Comparison of ENCODE assay signal across 8 mouse cellular contexts in genomic region chr2:170185137-170185837, GRCm38 (mm10). TPM values are rescaled to one million over a fixed set of nuclear protein-coding genes. Genes with fewer than 3 reads are reported as not detected.
DNase-seq lines count a peak whose midpoint lies in the region; ATAC-seq and TF ChIP-seq lines count a peak whose summit lies in the region.

No protein-coding gene starts in this region.

- intact Hi-C loops in gastrocnemius, adult 2 months (cut with DNase I): no loop called here

- H3K27ac ChIP-seq in gastrocnemius, adult 2 months: peak overlapping the region; percentile 80
- no peak overlapping the region for H3K27ac ChIP-seq in forebrain, embryonic 16.5 days (ENCODE audit: low read length)
- H3K27ac ChIP-seq in macrophage: peak overlapping the region; percentile 94

- H3K27me3 ChIP-seq in forebrain, embryonic 16.5 days (replicated peaks; ENCODE audit: control insufficient read depth, insufficient read depth, low read length): no peaks in the 10 kb centered on the region

- WGBS in forebrain, embryonic 16.5 days: 76% methylated on average over 4 of the region's 4 CpGs
- WGBS in macrophage (ENCODE audit: missing documents): 45% methylated on average over 4 of the region's 4 CpGs

- no peaks in the 10 kb centered on the region for H3K9me3 ChIP-seq in forebrain, embryonic 16.5 days (ENCODE audit: control insufficient read depth, low read length)

- H3K9ac ChIP-seq in forebrain, embryonic 16.5 days (replicated peaks; ENCODE audit: low read depth, low read length): no peak overlapping the region; the same call in 1 of the 2 replicates

- ATAC-seq in CD4-positive, CD25-positive, alpha-beta regulatory T cell, adult 4 months: peak; percentile 27
- ATAC-seq in forebrain, embryonic 16.5 days: no peak; the same call in 1 of the 2 replicates

- H3K4me2 ChIP-seq in forebrain, embryonic 16.5 days (ENCODE audit: low read length): peak overlapping the region; percentile 73

- H3K4me1 ChIP-seq in forebrain, embryonic 16.5 days (replicated peaks; ENCODE audit: control insufficient read depth, insufficient read depth, low read length): peaks cover 8% of the 10 kb centered on the region

- H3K4me3 ChIP-seq in gastrocnemius, adult 2 months: peak overlapping the region; percentile 72
- H3K4me3 ChIP-seq in forebrain, embryonic 16.5 days (replicated peaks; ENCODE audit: low read length): no peak overlapping the region
- peak overlapping the region; percentile 33 for H3K4me3 ChIP-seq in macrophage (ENCODE audit: inconsistent target)

- no peaks in the 10 kb centered on the region for H3K79me2 ChIP-seq in macrophage (ENCODE audit: inconsistent target)

- TF ChIP-seq CTCF in gastrocnemius, adult 2 months (IDR thresholded peaks at IDR 0.05): no peak

- DNase-seq in gastrocnemius, adult 2 months: no peak
- no peak for DNase-seq in gastrocnemius, postnatal 4 days (ENCODE audit: low spot score in 2 of 2)
- DNase-seq in frontal cortex, postnatal 10 days (ENCODE audit: low spot score in 2 of 2): no peak
- DNase-seq in kidney, postnatal 4 days: no peak
- DNase-seq in embryo, embryonic 10 days (ENCODE audit: low spot score): no peak

- no peaks in the 10 kb centered on the region for H3K36me3 ChIP-seq in forebrain, embryonic 16.5 days (ENCODE audit: control insufficient read depth, insufficient read depth)
- H3K36me3 ChIP-seq in macrophage (ENCODE audit: inconsistent target): no peaks in the 10 kb centered on the region

RNA-seq across cellular contexts. Expression of gene Zfp217, which starts 37.4 kb away (rescaled TPM):
- 1 to 10 TPM; 5.6 to 8.1 TPM for total RNA-seq in gastrocnemius, adult 2 months (2021)
- 10 to 100 TPM; 14.1 to 15.1 TPM for total RNA-seq in gastrocnemius, postnatal 4 days (2021)
- polyA plus RNA-seq in CD4-positive, CD25-positive, alpha-beta regulatory T cell, adult 4 months (2017; shearing (Covaris generic)): 10 to 100 TPM in 1 of 2 experiments, 1 to 10 TPM in 1; 8.1 to 10.4 TPM
- polyA plus RNA-seq in forebrain, embryonic 16.5 days (2015; fragmentation: Nextera tagmentation; extraction: Ambion mirVana): 1.4 and 1.5 TPM in 2 replicates
- total RNA-seq in macrophage (2018; cell fraction: chromatin; rRNA removed): 10 to 100 TPM; 28.8 to 85.5 (median 55.0) TPM
- total RNA-seq in macrophage (2018; cell fraction: cytosol; rRNA removed): 10 to 100 TPM in 25 of 26 experiments, 1 to 10 TPM in 1; 8.5 to 44.7 (median 31.6) TPM
- total RNA-seq in macrophage (2018; cell fraction: nucleus; rRNA removed): 100 to 1,000 TPM in 1 of 26 experiments, 10 to 100 TPM in 25; 26.3 to 107 (median 56.6) TPM
- polyA plus RNA-seq in macrophage (2018): 14.1 to 29.4 TPM (median 16.9 TPM) in 3 replicates
